Mouse (Mus musculus): ENCODE data around the gene Otogl.
A peak's percentile ranks its signal among the peaks of the same experiment; 100 is the strongest.
"Not testable (repeated sequence)": the region's sequence is repeated elsewhere in the genome, so short reads cannot be mapped to it uniquely, and the experiment has no call there.

Otogl gene

GRCm38 (mm10) chr10:107810649-107811398 is 101.1 kb downstream of the Otogl start:
- no peak for DNase-seq (ENCODE audit: low read depth)

GRCm38 (mm10) chr10:107805203-107805602 is 106.7 kb downstream of the Otogl start:
- no peak for DNase-seq (ENCODE audit: low read depth)

- DNase-seq (ENCODE audit: low read depth), result not testable (repeated sequence)
Observed at GRCm38 (mm10) chr10:107804285-107804684, 107.6 kb downstream of the Otogl start.

GRCm38 (mm10) chr10:107799671-107800353 is 112.1 kb downstream of the Otogl start:
- peak; percentile 30 for DNase-seq (ENCODE audit: low read depth)

GRCm38 (mm10) chr10:107794812-107795756 is 116.8 kb downstream of the Otogl start:
- no peak for DNase-seq (ENCODE audit: low read depth)

GRCm38 (mm10) chr10:107792491-107792890 is 119.4 kb downstream of the Otogl start:
- DNase-seq (ENCODE audit: low read depth), result no peak

GRCm38 (mm10) chr10:107779548-107779947 is 132.4 kb downstream of the Otogl start:
- no peak for DNase-seq (ENCODE audit: low read depth)

- no peak for DNase-seq (ENCODE audit: low read depth)
Observed at GRCm38 (mm10) chr10:107759624-107760023, 152.3 kb downstream of the Otogl start.

GRCm38 (mm10) chr10:107753471-107753870 is 158.5 kb downstream of the Otogl start:
- no peak for DNase-seq (ENCODE audit: low read depth)

- no peak for DNase-seq (ENCODE audit: low read depth)
Observed at GRCm38 (mm10) chr10:107752351-107753143, 159.4 kb downstream of the Otogl start.

GRCm38 (mm10) chr10:107751944-107752343 is 160.0 kb downstream of the Otogl start:
- no peak for DNase-seq (ENCODE audit: low read depth)

- DNase-seq (ENCODE audit: low read depth), result peak; percentile 13
Observed at GRCm38 (mm10) chr10:107747566-107747965, 164.4 kb downstream of the Otogl start.

- no peak for DNase-seq (ENCODE audit: low read depth)
Observed at GRCm38 (mm10) chr10:107746717-107747116, 165.2 kb downstream of the Otogl start.

GRCm38 (mm10) chr10:107739815-107740214 is 172.1 kb downstream of the Otogl start:
- DNase-seq (ENCODE audit: low read depth), result no peak

GRCm38 (mm10) chr10:107737743-107738142 is 174.2 kb downstream of the Otogl start:
- no peak for DNase-seq (ENCODE audit: low read depth)

GRCm38 (mm10) chr10:107735448-107735847 is 176.5 kb downstream of the Otogl start:
- no peak for DNase-seq (ENCODE audit: low read depth)

- no peak for DNase-seq (ENCODE audit: low read depth)
Observed at GRCm38 (mm10) chr10:107734327-107734726, 177.6 kb downstream of the Otogl start.

GRCm38 (mm10) chr10:107725631-107726030 is 186.3 kb downstream of the Otogl start:
- no peak for DNase-seq (ENCODE audit: low read depth)

- DNase-seq (ENCODE audit: low read depth), result no peak
Observed at GRCm38 (mm10) chr10:107719806-107720205, 192.1 kb downstream of the Otogl start, which contains the start of gene Ptprq. Ptprq (minus strand) TSS chr10:107720051.

Measured in fibroblast of lung, adult 2 months (primary cell).